Mouse (Mus musculus) lung, adult 2 months (tissue): ENCODE measurements around the gene Ghr.

ENCODE experiments used
- CTCF ChIP-seq: fragments of 200-500 bp; IDR thresholded peaks from 2 replicates; pipeline ENCODE4 v1.5.1; 2011; ENCODE audit warnings: mild to moderate bottlenecking, low read length, control low read depth; ENCODE audit not compliant: insufficient read depth
- POLR2A ChIP-seq: fragments of 200-500 bp; IDR thresholded peaks from 2 replicates; pipeline ENCODE4 v1.6.1; 2011; ENCODE audit warnings: low read depth, mild to moderate bottlenecking, control low read depth, low read length, borderline replicate concordance; ENCODE audit errors: extremely low read depth

DNA sequence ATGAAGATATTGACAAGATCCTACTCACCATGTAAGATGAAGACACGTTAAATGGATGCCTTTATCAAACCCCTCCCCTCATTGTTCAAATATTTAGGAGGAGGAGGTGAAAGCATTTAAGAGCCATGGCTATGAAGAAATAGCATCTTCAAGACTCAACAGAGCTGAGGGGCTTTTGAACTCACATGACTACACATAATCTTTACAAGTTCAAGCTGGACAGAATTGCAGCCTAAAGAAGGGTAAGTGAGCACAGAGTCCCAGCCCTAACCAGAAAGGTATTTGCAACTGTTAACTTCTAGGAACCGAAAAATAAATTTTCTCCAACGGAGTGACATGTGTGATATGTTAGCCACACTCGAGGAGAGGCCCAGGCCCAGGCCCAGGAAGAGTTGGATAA lies 18.7 kb downstream of the Ghr start:
- TF ChIP-seq CTCF (no peak), POLR2A (no peak)
